Mouse (Mus musculus) left cerebral cortex, postnatal 10 days (tissue): ENCODE data around the gene Gna13. TPM values are rescaled to one million over a fixed set of nuclear protein-coding genes. Genes with fewer than 3 reads are reported as not detected.

Experiments
- DNase-seq, 2 experiments: peaks; one replicate each; pipeline ENCODE4 v3.0.0; 2021 to 2022; ENCODE audit warnings: low spot score in 2 of 2, mixed read lengths in 1 of 2; ENCODE audit errors: extremely low spot score in 1 of 2
- intact Hi-C: fragments of 180-260 bp; cut with DNase I; formaldehyde crosslinking; loops from one replicate; pipeline ENCODE4 v1.15.1; 2025
- total RNA-seq, 2 experiments: library from RNA; stranded (reverse); gene quantifications; 2 replicates each; pipeline ENCODE4 v1.2.3; 2021

Gna13 gene
- total RNA-seq, 2 experiments from 2014 or later, result 46.3 TPM

DNA sequence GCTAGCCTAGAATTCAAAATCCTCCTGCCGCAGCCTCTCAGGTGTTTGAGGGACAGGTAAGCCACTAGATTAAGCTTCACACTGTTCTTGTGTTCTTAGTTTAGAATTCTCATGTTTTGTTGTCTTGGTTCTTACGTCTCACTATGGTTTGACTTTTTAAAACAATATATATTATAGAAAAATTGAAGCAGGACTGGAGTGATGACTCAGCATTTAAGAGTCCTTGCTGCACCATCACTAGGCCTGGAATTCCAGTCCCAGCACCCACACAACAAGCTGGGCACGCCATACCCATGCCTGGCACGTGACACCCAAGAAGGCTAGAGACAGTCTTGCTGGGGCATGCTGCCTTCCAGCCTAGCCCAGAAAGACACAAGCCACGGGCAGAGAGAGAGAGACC, 43.8 kb downstream of the Gna13 start:
- no peak for DNase-seq
- intact Hi-C loops, result no loop called here

DNA sequence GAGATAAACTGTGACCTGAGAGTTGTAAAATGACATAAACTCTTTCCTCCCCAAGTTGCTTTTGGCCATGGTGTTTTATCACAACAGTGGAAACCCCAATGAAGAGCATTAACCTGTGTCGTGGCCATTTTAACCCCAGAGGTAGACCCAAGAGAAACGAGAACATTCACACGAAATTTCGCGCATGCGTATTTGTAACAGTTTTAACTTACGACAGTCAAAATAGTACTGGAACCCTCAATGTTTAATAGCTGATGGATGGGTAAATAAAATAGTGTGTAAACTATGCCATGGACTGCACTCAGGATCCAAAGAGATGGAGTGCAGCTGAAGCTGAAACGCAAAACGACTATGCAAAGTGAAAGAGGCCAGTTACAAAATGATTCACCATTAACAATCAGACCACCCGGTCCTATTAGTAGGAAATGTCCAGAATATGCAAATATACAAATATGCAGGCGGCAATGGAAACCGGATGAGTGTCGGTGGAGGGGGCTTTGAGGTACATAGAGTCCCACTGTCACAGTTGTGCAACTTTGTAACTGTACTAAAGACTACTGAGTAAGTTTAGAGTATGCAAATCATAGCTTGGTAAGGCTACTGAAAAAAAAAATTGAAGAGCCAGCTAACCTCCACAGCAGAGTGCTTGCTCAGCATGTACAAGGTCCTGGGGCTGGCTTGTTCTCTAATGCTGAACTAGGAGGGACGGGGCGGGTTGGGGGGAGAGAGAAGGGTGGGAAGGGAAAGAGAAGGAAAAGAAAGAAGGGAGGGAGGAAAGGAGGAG, 47.8 kb downstream of the Gna13 start:
- intact Hi-C loops, result no loop called here
- DNase-seq, result no peak

DNA sequence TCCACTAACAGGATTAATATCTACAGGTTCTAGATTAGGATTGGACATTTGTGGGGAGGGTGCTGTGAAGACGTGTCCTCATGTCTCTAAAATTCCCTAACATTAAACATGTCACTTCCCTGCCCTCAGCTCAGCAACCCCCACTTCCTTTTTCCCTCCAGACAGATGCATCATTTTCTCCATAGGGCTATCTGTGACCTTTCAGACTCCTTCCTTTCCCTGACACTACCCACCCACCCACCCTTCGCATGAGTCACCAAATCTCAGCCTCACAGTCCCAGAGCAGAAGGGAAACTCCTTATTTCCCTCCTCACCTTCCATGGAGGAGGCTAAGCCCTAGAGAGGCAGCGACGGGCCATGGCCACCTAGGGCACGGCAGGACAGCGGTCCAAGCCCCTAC, 51.0 kb downstream of the Gna13 start, which contains the start of gene 9930022D16Rik:
9930022D16Rik (plus strand) TSS at position 301 of the 400 bp plus-strand sequence.
- no peak for DNase-seq
- intact Hi-C loops, result no loop called here

DNA sequence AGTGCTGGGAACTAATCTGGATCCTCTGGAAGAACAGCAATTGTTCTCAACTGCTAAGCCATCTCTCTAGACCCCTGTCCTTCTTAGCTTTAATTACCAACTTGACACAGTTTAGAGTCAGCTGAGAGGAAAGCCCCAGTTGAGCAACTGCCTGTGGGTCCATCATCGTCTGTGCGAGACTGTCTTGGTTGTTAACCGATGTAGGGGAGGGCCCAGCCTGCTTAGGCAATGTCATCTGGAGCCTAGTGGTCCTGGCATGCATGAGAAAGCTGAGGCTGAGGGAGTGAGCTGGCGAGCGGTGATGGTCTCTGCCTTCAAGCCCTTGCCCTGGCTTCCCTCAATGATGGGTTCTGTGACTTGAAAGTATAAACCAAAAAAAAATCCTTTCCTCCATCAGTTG, 52.2 kb downstream of the Gna13 start:
- no peak for DNase-seq
- intact Hi-C loops, result no loop called here

DNA sequence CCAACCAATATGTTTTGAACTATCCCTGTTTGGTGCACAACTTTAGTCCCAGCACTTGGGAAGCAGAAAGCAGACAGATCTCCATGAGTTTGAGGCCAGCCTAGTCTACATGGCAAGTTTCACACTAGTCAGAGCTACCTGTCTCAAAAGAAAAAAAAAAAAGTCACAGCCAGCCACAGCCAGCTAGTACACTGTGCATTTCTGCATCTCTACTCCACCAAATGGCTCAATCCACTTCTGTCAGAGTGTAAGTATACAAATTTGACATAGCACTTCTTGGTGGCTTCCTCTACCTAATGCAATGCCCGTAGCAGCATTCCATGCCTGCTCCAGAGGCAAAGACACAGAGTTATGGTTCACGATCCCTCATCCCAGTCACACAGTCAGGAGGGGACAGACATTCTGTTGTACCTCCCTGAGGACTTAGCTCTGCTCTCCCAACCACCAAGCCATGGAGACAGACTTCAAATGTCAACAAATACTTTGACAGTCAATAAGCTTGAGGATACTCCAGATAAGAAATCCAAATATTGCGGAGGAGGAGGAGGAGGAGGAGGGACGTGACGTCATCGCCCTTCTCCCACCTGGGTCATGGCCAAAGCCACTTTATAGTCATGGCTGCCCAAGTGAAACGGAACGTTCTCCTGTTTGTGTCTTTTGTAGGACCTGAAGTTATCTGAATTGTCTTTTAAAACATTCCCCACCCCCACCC, 54.2 kb downstream of the Gna13 start:
- intact Hi-C loops, result no loop called here
- DNase-seq, result no peak

DNA sequence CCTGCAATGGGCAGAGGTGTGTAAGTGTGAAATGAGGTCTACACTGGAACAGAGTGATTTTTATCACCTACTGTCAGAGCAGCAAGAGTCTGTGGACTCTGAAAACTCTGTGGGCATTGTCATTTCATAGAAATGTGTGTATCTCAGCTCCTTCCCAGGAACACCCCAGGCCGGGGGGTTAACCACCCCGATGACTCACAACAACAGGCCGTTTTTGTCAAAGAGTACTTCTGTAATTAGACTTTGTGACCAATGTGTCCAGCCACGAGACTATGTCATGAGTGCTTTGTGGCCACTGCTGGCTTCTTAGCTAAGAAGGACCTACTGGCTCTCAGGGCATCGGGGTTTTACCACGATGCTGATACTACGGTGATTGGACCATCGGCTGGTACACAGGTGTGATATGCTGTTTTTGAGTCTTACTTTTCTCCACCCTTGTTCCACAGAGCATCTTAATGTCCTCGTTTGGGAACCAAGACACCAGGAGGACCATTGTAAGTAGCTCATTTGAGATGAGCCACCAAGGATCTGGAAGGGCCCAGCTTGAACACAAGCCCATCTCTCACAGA, 54.9 kb downstream of the Gna13 start:
- no peak for DNase-seq
- intact Hi-C loops, result no loop called here

DNA sequence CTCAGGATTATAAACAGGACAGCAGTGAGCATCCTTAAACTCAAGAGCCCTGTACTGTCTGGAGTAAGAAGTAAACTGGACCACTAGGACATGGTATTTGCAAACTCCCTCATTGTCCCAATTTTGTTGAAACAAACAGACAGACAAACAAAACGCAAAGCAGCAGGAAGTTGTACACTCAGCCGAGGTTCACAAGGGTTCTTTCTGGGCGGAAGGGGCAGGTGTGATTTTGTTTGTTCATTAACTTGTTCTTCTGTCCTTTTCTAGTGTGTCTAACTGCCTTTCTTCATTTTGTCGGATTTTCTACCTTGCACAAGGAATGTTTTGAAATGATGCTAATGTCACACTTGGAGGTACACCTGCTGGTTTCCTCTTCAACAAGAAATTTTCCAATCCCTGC, 56.8 kb downstream of the Gna13 start:
- no peak for DNase-seq
- intact Hi-C loops, result no loop called here

DNA sequence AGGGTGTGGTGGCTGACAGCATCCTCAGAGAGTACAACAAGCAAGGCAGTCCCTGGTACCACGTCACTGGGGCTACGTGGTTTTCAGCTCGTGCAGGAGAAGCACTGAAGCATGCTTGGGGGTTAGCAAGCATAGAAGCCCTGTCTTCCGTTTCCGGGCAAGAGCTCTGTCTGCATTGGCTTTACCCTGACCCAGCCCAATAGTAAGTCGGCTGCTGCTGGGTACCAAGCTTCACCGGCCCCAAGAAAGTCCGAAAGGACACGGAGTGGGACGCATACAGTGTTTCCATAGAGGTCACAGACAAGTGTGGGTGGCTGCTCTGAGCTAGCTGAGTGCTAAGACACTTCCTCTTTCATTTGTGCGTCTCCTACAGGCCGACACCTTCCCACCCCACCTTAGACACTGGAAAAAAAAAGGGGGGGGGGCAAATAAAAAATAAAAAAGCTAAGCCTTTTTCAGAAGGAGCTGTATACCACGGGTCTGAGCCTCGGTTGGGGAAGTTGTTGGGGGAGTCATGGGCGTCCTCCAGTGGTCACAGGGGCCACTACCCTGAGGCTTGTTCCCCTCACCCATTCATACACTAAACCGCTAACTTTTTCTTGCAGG, 57.4 kb downstream of the Gna13 start:
- intact Hi-C loops, result loop anchor here (5.0 kb wide), 1 partner anchor 53 kb away; no protein-coding TSS in a partner anchor
- no peak for DNase-seq

DNA sequence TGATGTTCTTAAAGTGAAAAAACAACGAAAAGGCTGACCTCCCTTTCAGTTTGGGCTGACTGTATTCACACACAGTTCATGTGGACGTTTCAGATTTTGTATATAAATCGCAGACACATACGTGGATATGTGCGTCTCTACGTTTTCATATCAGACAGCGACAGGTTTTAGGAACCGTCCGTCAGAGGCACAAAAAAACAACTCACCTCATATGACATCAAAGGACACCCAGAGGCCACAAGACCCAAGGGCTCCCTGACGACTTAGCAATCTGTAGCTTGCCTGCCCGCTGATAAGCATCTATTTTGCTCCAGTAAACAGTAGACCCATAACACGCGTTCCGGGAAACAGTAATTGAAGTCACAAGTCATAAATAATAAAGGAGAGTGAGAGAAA, 57.9 kb downstream of the Gna13 start:
- intact Hi-C loops, result loop anchor here (5.0 kb wide), 1 partner anchor 53 kb away; no protein-coding TSS in a partner anchor
- no peak for DNase-seq

DNA sequence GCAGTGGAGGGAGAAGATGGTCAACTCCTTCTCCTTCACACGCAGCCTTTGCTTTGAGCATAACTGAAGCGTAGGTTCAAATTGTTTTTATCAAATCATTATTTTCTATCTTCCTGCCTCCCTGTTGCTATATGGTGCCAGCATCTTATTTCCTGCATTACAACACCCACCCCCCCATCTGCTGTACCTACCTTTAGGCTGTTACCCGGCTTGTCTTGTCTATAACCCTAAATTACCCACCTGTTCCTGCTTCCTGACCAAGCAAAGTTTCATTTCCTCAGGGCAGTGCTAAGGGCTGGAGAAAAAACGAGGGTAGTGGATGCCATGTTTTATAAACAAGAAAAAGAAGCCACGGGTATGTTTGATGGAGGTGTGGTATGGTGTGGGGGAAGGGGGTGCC, 58.6 kb downstream of the Gna13 start:
- intact Hi-C loops, result loop anchor here (5.0 kb wide), 1 partner anchor 54 kb away; no protein-coding TSS in a partner anchor

DNA sequence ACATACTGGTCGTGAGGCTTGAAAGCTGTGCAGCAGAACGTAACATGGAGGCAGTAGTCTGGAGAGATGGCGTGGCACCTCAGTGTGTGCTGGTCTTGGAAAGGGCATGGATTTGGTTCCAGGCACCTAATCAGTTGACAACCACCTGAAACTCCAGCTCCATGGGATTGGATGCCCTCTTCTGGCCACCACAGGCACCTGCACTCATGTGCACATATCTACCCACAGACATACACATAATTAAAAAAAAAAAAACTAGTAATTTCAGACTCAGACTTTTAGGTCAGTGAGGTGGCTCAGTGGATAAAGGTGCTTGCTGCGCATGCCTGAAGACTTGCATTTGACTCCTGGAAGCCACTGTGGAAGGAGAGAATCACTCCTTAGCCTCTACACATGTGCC, 59.6 kb downstream of the Gna13 start:
- no peak for DNase-seq
- intact Hi-C loops, result loop anchor here (5.0 kb wide), 1 partner anchor 55 kb away; no protein-coding TSS in a partner anchor

More for the DNA sequence above, 58.6 kb downstream of the Gna13 start:
- DNase-seq, result no peak

DNA sequence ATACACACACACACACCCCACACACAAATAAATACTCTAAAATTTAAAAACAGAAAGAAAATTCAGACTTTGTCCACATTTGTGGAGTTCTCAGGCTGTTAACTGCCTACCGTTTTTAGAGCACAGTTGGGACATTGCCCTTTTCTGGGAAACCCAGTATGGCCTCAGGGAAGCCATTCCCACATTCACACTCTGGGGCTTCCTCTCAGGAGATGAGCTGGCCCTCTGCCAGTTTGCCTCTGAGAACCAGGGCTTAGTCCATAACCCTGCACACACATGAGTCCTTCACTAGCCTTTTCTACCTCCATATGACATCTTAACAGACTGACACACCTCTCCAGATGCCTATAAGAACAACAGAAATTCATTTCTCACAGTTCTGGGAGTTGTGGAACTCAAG, 60.7 kb downstream of the Gna13 start:
- intact Hi-C loops, result loop anchor here (5.0 kb wide), 1 partner anchor 56 kb away; no protein-coding TSS in a partner anchor
- DNase-seq, result peak in 1 of 2 experiments; percentile 51

DNA sequence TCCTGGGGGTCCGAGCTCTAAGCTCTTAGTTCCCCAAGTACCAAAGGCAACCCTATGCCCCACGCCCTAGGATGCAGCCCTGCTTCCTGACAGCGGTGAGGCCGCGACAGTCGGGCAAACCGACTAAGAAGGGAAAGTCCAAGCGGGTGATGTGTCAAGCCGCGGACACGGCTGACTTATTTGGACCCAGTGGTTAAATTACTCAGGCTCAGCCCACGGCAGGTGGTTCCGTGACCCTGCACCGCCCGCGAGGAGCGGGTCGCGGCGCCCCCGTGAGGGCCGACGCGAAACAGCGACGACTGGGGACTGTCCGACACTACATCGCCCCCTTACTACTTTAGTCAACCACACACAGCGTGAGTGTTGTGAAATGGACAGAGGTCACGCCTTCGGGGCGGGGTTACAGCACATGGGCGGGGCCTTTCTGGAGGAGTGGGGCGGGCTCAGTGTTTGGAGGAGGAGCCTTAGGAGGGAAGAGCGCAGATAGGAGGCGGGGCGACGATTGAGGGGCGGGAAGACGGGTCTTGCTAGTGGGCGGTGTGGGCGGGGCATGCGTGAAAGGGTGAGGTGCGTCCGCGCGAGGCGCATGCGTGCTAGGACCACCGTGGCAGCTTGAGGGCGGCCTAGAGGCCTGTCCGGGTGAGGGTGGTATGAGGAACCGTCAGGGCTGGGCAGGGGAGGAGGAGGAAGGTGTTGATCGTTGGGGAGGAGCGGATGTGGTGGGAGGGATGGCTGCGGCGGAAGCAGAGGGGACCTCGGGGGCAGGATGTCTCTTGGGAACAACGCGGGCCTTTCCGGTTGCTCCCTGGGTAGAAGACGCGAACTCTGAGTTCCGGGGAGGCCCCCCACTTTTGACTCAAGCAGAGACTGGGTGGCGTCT, 63.0 kb downstream of the Gna13 start, which contains the start of gene Amz2:
Amz2 (plus strand) TSS at position 555 of the 880 bp plus-strand sequence.
- intact Hi-C loops, result loop anchor here (5.0 kb wide), 1 partner anchor 98 kb away; no protein-coding TSS in a partner anchor

DNA sequence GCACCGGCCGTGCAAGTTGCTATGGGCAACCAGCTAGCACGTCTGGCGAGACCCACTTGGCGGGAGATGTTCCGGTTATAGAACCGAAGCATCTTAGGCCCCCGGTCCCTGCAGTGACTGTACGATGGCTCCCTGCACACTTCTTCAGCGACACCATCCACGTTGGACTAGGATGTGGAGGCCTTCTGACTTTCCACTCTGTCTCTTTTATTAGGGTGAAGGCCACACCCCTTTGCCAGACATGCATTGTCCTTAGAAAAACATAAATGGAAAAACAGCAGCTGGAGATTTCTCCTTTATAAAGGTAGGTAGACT, 63.6 kb downstream of the Gna13 start:
- intact Hi-C loops, result loop anchor here (5.0 kb wide), 1 partner anchor 99 kb away; no protein-coding TSS in a partner anchor
- DNase-seq, result no peak

More for the DNA sequence above, 63.0 kb downstream of the Gna13 start, which contains the start of gene Amz2:
- DNase-seq, result peak; percentile 96 to 99

DNA sequence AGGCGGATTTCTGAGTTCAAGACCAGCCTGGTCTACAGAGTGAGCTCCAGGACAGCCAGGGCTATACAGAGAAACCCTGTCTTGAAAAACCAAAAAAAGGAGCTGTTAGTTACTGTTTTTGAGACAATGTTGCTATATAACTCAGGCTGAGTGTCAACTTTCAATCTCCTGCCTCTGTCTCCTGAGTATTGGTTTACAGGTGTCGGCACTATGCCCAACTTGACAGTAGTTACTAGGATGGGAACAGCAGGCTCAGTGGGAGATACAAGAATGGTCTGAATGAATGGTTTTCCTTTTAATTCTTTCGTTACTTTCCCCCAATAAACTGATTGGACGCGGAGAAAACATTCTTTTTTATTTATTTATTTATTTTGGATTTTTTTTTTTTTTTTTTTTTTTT, 64.7 kb downstream of the Gna13 start:
- no peak for DNase-seq
- intact Hi-C loops, result loop anchor here (5.0 kb wide), 1 partner anchor 100 kb away; no protein-coding TSS in a partner anchor

DNA sequence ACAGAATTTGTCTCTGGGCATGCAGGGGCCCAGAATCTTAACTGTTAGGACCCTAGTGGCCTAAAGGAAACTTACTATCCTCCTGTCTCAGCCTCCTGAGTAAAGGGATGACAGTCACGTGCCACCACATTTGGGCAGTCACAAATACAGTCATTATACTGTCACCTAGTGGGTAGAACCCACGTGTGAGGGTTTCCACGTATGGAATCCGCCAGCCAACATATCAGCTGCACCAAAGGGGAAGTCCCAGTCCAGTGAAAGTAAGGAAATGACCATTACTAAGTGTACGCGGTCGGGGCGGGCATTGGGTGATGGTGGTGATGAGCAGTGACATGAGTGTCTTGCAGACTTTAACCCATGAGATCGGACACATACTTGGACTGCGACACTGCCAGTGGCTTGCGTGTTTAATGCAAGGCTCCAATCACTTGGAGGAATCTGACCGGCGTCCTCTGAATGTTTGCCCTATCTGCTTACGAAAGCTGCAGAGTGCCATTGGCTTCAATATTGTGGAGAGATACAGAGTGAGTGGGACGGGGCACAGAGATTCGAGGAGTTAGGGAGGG, 71.7 kb downstream of the Gna13 start:
- DNase-seq, result no peak
- intact Hi-C loops, result no loop called here

DNA sequence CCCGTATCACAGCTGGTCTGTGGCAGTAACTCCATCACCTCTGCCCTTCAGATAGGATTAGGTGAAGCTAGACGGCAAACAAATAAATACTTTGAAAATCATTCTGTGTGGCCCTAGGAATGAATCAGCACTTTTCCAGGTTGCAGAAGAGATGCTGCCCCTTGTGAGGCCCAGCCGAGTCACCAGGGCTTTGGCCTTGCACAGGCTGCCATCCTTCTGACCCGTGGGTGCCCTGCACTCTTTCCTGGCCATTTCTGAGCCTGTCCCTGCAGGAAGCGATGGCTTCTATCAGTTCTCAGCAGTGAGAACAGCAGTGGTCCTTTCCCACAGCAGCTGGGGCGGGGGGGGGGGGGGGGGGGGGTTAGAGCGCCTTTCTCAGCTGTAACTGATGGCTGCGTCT, 74.3 kb downstream of the Gna13 start:
- intact Hi-C loops, result no loop called here
- no peak for DNase-seq

DNA sequence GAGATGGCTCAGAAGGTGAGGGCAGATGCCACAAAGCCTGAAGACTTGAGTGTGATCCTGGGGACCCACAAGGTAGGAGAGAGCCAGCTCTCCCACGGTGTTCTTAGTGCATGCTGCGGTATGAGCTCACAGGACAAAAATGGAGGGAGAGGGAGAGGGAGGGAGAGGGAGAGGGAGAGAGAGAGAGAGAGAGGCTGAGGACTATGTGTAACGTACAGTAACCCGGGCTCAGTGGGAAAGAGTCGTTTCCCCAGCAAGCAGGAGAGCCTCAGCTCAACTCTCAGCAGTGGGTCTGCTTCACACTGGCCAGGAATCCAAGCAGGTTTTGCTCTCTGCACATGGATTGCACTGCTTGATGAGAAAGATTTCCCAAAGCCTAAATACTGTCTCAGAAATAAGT, 76.6 kb downstream of the Gna13 start:
- DNase-seq, result no peak
- intact Hi-C loops, result no loop called here
